Comparison of ENCODE assay signal across 17 mouse cellular contexts in genomic region chr6:89125916-89126315, GRCm38 (mm10).
"Had no signal": no experiment of that assay in that cellular context is flagged by ENCODE, and none has a peak within 500 bp of the region (broad histone marks: within the 10 kb centered on the region; RNA-seq: fewer than 3 reads in every experiment).

No protein-coding gene starts in this region.

- H3K9me3 ChIP-seq: lung, embryonic 15.5 days; megakaryocyte, embryonic 14.5 days; midbrain, embryonic 13.5 days; midbrain, embryonic 15.5 days; neural tube, embryonic 12.5 days had no signal

- H3K27me3 ChIP-seq: lung, embryonic 15.5 days; midbrain, embryonic 13.5 days; midbrain, embryonic 15.5 days; neural tube, embryonic 12.5 days had no signal

- H3K9ac ChIP-seq: lung, embryonic 15.5 days; midbrain, embryonic 13.5 days; midbrain, embryonic 15.5 days; neural tube, embryonic 12.5 days had no signal

- DNase-seq: lung, adult 2 months; lung, postnatal 14 days; lung, postnatal 36 days; right cerebral cortex, postnatal 14 days; right cerebral cortex, postnatal 4 days; spleen, adult 18-20 months; thymus, adult 18-20 months; thymus, postnatal 14 days; thymus, postnatal 36 days had no signal

- H3K27ac ChIP-seq: lung, embryonic 15.5 days; macrophage; midbrain, embryonic 13.5 days; midbrain, embryonic 15.5 days; neural tube, embryonic 12.5 days had no signal

- H3K4me2 ChIP-seq: lung, embryonic 15.5 days; midbrain, embryonic 11.5 days; midbrain, embryonic 13.5 days; midbrain, embryonic 15.5 days; neural tube, embryonic 12.5 days had no signal

- ATAC-seq: lung, postnatal 0 days; midbrain, embryonic 13.5 days; midbrain, embryonic 15.5 days had no signal

- H3K36me3 ChIP-seq: lung, embryonic 15.5 days; midbrain, embryonic 13.5 days; midbrain, embryonic 15.5 days; neural tube, embryonic 12.5 days had no signal

- H3K4me1 ChIP-seq: lung, embryonic 15.5 days; megakaryocyte, embryonic 14.5 days had no signal

- H3K4me3 ChIP-seq: lung, embryonic 15.5 days; megakaryocyte, embryonic 14.5 days; midbrain, embryonic 13.5 days; midbrain, embryonic 15.5 days; neural tube, embryonic 12.5 days had no signal
